Mouse (Mus musculus): ENCODE measurements around the gene Itfg2. TPM values are rescaled to one million over a fixed set of nuclear protein-coding genes. Genes with fewer than 3 reads are reported as not detected.
A peak's percentile ranks its signal among the peaks of the same experiment; 100 is the strongest.

Itfg2 gene
- total RNA-seq (2021) = 27.5 and 35.6 TPM in 2 replicates
- long read RNA-seq, transcript Itfg2-201 (12 exons, 2,320 nt) = major isoform, 23 of 35 reads
- long read RNA-seq, partial matches to known transcripts = 2 of 35 reads
- long read RNA-seq, other reads (novel, unspliced or antisense) = 7 of 35 reads

GRCm38 (mm10) chr6:128424269-128425019, at the start of gene Itfg2:
TSS of gene Itfg2 (minus strand) at chr6:128424931.
- peak; percentile 94 for DNase-seq

- no peak for DNase-seq
These were observed 49.4 kb upstream of the Itfg2 start for GRCm38 (mm10) chr6:128474112-128474511.

- DNase-seq = peak; percentile 74
These were observed 44.7 kb upstream of the Itfg2 start for GRCm38 (mm10) chr6:128469451-128469850.

GRCm38 (mm10) chr6:128467298-128467697, 42.6 kb upstream of the Itfg2 start:
- DNase-seq = peak; percentile 67

- DNase-seq = no peak
These were observed 41.8 kb upstream of the Itfg2 start for GRCm38 (mm10) chr6:128466563-128466962.

GRCm38 (mm10) chr6:128466043-128466442, 41.3 kb upstream of the Itfg2 start:
- DNase-seq = no peak

GRCm38 (mm10) chr6:128464996-128465395, 40.3 kb upstream of the Itfg2 start:
- DNase-seq = no peak

GRCm38 (mm10) chr6:128461606-128462005, 36.9 kb upstream of the Itfg2 start:
- no peak for DNase-seq

- no peak for DNase-seq
These were observed 36.2 kb upstream of the Itfg2 start for GRCm38 (mm10) chr6:128460729-128461503.

- no peak for DNase-seq
These were observed 35.6 kb upstream of the Itfg2 start for GRCm38 (mm10) chr6:128460321-128460720.

- no peak for DNase-seq
These were observed 32.5 kb upstream of the Itfg2 start for GRCm38 (mm10) chr6:128457186-128457585.

GRCm38 (mm10) chr6:128455835-128456605, 31.3 kb upstream of the Itfg2 start:
- peak; percentile 16 for DNase-seq

- no peak for DNase-seq
These were observed 22.3 kb upstream of the Itfg2 start for GRCm38 (mm10) chr6:128447063-128447462.

GRCm38 (mm10) chr6:128445761-128446535, 21.2 kb upstream of the Itfg2 start:
- peak; percentile 50 for DNase-seq

GRCm38 (mm10) chr6:128440238-128440637, 15.5 kb upstream of the Itfg2 start:
- DNase-seq = no peak

- DNase-seq = no peak
These were observed 14.2 kb upstream of the Itfg2 start for GRCm38 (mm10) chr6:128438871-128439341.

GRCm38 (mm10) chr6:128438317-128438870, 13.7 kb upstream of the Itfg2 start, which contains the start of gene Fkbp4:
TSS of gene Fkbp4 (minus strand) at chr6:128438677.
- DNase-seq = peak; percentile 96

- peak; percentile 70 for DNase-seq
These were observed 13.1 kb upstream of the Itfg2 start for GRCm38 (mm10) chr6:128437731-128438316.

GRCm38 (mm10) chr6:128437288-128437687, 12.6 kb upstream of the Itfg2 start:
- DNase-seq = no peak

GRCm38 (mm10) chr6:128436356-128437005, 11.8 kb upstream of the Itfg2 start:
- no peak for DNase-seq
